Mouse (Mus musculus): Measurements from ENCODE around the gene Atf5.

Gene Atf5

GRCm38 (mm10) chr7:44816470-44817021 lies at the start of gene Atf5:
TSS of gene Atf5 (minus strand) at chr7:44816658.
- no peak for DNase-seq

- DNase-seq, result peak in 1 of 2 experiments; percentile 48
Measured at GRCm38 (mm10) chr7:44864595-44865542, 48.4 kb upstream of the Atf5 start.

DNA sequence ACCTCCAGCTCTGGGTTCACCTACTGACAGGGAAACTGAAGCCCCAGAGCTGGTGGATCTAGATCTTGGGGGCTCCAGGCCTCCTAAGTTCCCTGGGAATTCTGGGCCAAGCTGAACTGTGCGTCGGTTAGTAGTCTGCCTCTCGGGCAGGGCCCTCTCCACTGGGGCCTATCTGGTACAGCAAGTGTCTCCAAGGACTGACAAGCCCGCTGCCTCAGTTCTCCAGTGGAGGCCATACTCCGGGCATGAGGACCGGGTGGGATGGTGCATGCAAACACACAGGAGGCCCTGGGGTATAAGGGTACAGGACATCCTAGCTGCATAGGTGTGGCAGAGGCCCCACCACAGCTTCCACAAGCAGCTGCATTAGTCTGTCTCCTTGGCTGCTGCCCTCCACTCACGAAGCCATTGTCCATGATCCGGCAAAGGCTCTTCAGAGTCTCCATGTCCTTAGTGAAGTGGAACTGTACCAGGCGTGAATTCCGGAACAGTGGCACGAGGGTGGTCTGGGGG lies 47.6 kb upstream of the Atf5 start:
- peak in 1 of 2 experiments; percentile 33 for DNase-seq

- no peak for DNase-seq
Measured at GRCm38 (mm10) chr7:44863210-44863609, 46.8 kb upstream of the Atf5 start.

DNA sequence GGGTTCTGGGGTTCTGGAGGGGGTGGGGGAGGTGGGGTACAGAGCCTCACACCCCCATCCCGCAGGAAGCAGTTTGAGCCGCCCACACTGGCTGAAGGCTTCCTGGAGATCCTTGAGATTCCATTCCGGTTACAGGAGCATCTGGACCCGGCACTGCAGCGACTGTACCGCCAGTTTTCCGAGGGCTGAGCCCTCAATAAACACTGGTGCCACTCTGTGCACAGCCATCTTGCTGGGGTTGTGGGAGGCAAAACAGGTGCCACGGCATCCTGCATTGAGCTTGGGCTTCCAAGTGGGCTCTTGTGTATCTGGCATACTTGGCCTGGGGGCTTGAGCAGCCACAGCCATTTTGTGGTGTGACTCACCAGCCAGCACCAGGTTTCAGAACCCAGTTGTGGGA lies 46.0 kb upstream of the Atf5 start:
- no peak for DNase-seq

- DNase-seq, result no peak
Measured at GRCm38 (mm10) chr7:44861429-44861816, 45.0 kb upstream of the Atf5 start.

- peak; percentile 71 to 79 for DNase-seq
Measured at GRCm38 (mm10) chr7:44860576-44861428, 44.3 kb upstream of the Atf5 start.

DNA sequence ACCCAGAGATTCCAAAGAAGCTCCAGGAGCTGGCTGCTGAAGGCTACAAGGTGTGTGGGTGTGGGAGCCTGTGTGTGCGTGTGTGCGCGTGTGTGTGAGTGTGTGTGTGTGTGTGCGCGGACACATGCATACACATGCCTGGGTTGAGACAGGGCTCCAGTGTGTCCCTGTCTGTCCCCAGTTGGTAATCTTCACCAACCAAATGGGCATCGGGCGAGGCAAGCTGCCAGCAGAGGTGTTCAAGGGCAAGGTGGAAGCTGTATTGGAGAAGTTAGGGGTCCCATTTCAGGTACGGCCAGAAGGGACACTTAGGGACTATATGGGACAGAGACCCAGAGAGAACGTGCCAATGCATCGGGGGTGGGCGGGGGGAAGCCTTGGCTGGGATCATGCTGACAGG lies 43.4 kb upstream of the Atf5 start:
- no peak for DNase-seq

DNA sequence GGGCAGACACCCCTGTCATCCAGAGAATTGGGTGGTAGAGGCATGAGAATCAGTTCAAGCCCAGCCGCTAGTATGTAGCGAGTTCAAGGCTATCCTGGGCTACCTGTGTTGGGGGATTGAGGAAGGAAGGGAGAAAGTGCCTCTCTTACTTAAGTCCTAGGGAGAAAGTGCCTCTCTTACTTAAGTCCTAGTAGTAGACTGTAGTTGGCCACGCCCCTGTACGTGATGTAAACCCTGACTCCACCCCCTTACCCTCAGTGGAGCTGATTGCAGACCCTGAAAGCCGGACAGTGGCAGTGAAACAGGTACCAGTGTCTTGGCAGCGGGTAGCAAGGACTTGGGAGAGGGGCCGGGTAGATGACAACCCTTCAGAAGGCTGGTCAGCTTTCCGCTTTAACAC lies 41.4 kb upstream of the Atf5 start:
- DNase-seq, result peak; percentile 56 to 61

DNA sequence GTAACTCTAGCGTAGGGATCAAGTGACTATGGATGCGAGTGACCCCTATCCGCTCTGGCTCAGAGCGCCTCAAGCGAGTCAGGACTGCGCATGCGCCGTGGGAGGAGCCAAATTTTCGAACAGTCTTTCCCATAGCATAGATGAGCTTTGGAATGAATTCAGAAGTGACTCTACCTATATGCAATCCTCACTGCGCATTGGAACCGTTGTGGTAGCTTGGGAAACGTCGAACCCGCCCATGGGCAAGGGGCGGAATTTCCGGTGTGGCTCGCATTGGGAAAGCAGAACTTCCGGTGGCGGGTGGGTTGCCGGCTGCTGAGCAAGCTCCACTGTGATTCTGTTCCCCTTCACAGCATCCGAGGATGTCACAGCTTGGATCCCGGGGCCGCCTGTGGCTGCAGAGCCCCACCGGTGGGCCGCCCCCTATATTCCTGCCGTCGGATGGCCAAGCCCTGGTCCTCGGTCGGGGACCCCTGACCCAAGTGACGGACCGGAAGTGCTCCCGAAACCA lies 40.6 kb upstream of the Atf5 start, which contains the start of gene Pnkp:
Pnkp (plus strand) TSS at position 98 of the 511 bp plus-strand sequence.
- DNase-seq, result peak; percentile 86 to 90

DNA sequence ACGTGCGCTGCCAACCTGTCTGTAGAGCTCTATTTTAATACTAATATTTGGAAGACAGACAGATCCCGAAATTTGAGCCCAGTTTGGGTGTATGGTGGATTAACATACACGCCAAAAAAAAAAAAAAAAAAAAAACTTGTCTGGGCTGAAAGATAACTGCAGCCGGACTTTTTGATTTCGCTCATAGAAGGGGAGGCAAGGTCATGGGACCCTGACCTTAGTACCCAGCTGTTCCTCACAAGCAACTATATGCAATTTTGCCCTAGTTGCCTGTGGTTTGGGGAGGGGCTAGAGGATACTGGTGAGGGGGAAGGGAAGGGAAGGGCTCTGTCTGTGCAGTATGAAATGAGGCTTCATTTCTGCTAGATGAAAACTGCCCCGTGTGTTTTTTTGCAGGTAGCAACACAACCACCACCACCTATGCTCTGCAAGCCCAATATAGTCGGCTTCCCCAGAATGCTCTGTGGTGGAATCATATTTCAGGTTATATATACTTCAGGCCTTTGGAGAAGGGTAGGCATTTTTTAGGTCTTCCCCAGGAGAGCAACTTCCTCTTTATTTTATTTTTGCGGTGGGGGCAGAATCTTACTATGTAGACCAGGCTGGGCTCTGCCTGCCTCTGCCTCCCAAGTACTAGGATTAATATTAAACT lies 39.9 kb upstream of the Atf5 start:
- DNase-seq, result no peak

GRCm38 (mm10) chr7:44855036-44855435 lies 38.6 kb upstream of the Atf5 start:
- peak in 1 of 2 experiments; percentile 57 for DNase-seq

DNA sequence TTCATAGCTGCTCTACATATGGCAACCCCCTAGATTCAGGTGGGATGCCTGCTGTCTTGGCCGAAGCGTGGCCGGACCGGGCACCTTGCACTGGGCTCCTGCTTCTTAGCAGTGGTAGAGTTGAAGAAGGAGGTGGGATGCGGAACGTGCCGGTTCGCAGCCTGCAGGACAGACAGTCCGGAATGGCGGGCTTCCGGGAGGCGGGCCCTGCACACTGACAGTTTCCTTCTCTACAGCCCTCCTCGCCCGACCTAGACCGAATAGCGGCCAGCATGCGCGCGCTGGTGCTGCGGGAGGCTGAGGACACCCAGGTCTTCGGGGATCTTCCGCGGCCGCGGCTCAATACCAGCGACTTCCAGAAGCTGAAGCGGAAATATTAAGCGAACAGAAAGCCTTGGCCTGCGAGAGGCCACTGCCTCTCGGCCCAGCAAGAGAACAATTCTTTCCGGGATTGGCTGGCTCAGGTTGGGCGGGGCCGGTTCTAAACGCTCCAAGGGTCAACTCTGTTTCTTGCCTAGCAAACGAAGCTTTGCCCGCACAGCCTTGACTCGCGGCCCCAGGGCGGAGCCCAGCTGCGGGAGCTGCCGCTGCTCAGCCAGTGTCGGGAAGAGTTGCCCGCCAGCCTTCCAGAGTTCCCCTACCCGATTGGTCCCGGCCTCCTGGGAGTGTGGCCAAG lies 38.0 kb upstream of the Atf5 start:
- peak; percentile 92 to 98 for DNase-seq

DNA sequence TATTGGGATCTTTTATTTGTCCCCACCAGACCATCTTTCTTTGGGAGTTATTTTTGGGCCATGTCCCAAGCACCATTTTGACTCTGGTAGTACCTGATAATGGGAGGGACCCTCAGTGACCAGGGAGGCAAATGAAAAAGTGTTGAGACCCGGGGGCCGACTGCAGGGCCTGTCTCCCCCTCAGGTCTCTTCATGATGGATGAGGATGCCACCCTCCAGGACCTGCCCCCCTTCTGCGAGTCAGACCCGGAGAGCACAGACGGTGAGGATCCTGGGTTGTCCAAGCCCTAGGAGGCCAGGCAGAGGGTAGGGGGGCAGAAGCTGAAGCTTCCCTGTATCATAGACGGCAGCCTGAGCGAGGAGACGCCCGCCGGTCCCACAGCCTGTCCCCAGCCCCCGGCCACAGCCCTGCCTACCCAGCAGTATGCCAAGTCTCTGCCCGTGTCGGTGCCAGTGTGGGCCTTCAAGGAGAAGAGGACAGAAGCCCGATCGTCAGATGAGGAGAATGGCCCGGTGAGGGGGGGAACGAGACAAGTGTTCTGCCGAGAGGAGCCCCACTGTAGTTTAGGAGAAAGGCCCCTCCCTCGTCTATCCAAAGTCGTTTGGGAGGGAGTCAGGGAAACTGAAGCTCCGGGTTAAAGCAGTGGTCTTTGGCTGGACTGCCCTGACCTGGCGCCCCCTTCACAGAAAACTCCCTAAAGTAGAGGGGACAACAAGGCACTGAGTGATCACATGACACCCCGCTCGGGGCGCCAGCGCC lies 37.3 kb upstream of the Atf5 start:
- peak in 1 of 2 experiments; percentile 63 for DNase-seq

DNA sequence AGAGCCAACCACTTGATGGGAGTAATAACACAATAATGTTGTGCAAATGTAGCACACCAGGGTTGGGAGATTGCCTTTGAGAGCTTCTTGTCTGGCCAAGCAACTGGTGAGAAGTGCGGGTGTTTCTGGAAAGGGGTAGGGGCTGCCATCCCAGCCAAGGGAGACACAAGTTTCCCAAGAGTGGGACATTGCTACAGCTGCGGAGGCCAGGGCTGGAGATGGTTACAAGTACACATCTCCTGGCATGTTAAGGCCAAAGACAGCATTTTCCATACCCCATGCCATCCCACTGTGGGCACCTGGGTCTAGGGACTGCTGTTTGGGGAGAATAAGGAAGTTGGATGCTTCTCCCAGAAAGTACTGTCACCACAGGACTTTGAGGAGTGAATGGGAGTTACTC lies 36.6 kb upstream of the Atf5 start:
- DNase-seq, result no peak

GRCm38 (mm10) chr7:44852259-44853027 lies 36.0 kb upstream of the Atf5 start:
- no peak for DNase-seq

- DNase-seq, result no peak
Measured at GRCm38 (mm10) chr7:44851625-44852234, 35.3 kb upstream of the Atf5 start.

- DNase-seq, result no peak
Measured at GRCm38 (mm10) chr7:44850789-44851624, 34.5 kb upstream of the Atf5 start.
